Mouse (Mus musculus): ENCODE measurements around the gene Aaed1. TPM values are rescaled to one million over a fixed set of nuclear protein-coding genes. Genes with fewer than 3 reads are reported as not detected.

The Aaed1 gene
- polyA plus RNA-seq, 1 experiment from 2014 or later = 15.8 TPM

DNA sequence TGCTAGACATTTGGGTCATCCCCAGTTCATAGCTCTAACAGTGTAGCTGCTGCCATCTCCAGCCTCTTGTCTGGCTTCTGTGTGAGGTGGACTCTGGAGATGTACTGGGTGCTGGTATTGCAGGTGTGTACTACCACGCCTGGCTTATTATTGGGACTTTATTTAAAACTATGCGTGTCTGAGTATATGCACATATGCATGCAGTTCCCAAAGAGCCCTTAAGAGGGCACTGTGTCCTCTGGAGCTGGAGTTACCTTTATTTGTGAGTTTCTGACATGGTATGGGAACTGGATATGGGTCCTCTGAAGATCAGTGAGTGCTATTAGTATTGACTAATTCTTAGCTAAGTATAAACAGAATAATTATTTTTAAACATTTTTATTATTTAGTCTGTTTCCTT lies 27.8 kb downstream of the Aaed1 start:
- Histone ChIP-seq H3K9ac (no peak overlapping the region), H3K9me3 (ENCODE audit: control insufficient read depth, low read length) (0 out of 2 replicates have a peak, but pooled peaks cover 3% of the 10 kb centered on the region), H3K36me3 (replicated peaks; ENCODE audit: control insufficient read depth, insufficient read depth) (no peaks in the 10 kb centered on the region), H3K27me3 (ENCODE audit: control insufficient read depth, insufficient read depth, low read length) (no peaks in the 10 kb centered on the region), H3K4me1 (replicated peaks; ENCODE audit: control insufficient read depth, insufficient read depth, low read length) (no peaks in the 10 kb centered on the region), H3K27ac (no peak overlapping the region), H3K4me2 (replicated peaks) (no peak overlapping the region), H3K4me3 (replicated peaks; ENCODE audit: low read length) (no peak overlapping the region)
- WGBS = 95% methylated on average over 2 of the region's 2 CpGs
- DNase-seq (ENCODE audit: low spot score) (no peak), ATAC-seq (ENCODE audit: low FRiP score) (no peak)

DNA sequence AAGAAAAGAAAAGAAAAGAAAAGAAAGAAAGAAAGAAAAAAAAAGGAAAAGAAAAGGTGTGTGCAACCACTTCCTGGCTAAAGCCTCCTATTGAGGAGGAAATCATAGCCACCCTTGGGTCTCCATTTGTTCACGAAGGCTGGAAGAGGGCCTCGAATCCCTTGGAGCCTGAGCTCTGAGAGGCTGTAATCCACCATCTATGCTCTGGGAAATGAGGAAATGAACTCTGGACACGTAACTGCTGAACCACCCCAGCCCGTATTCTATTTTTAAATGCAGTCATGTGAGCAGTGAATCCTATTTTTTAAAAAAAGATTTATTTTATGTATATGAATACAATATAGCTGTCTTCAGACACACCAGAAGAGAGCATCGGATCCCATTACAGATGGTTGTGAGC lies 31.6 kb downstream of the Aaed1 start:
- 87% methylated on average over 5 of the region's 5 CpGs for whole genome bisulfite sequencing
- no peak overlapping the region for H3K9ac ChIP-seq
- H3K4me1 ChIP-seq (replicated peaks; ENCODE audit: control insufficient read depth, insufficient read depth, low read length) = no peaks in the 10 kb centered on the region
- 0 out of 2 replicates have a peak, but pooled peaks cover 3% of the 10 kb centered on the region for H3K9me3 ChIP-seq (ENCODE audit: control insufficient read depth, low read length)
- no peak overlapping the region for H3K4me2 ChIP-seq (replicated peaks)
- ATAC-seq (ENCODE audit: low FRiP score) (no peak), DNase-seq (ENCODE audit: low spot score) (no peak)
- no peaks in the 10 kb centered on the region for H3K36me3 ChIP-seq (replicated peaks; ENCODE audit: control insufficient read depth, insufficient read depth)
- H3K27me3 ChIP-seq (ENCODE audit: control insufficient read depth, insufficient read depth, low read length) = peaks cover 15% of the 10 kb centered on the region
- no peak overlapping the region for H3K4me3 ChIP-seq (replicated peaks; ENCODE audit: low read length)
- H3K27ac ChIP-seq = no peak overlapping the region

DNA sequence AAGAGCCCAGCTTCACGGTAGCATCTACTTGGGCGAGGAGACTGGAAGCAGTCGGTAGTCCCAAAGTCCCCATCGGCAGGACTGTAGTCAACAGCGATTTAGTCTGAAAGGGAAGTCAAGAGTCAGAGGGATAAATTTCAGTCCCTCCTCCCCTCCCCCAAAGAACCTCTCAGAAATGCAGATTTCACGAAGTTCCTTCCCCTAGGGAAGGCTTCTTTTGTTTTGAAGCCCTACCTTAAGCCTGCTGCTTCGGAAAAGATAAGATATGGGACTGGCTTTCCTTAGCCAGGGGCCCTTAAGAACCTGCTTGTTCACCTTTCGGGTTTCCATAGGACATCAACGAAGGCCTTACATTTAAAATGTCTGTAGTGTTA lies 36.8 kb downstream of the Aaed1 start:
- H3K27ac ChIP-seq = no peak overlapping the region
- peak overlapping the region; percentile 100 for H3K4me2 ChIP-seq (replicated peaks)
- no peak for DNase-seq (ENCODE audit: low spot score)
- 13% methylated on average over 9 of the region's 9 CpGs for WGBS
- ATAC-seq (ENCODE audit: low FRiP score) = no peak
- H3K9ac ChIP-seq = no peak overlapping the region; the same call in 1 of the 2 replicates
- no peaks in the 10 kb centered on the region for H3K36me3 ChIP-seq (replicated peaks; ENCODE audit: control insufficient read depth, insufficient read depth)
- peaks cover 42% of the 10 kb centered on the region for H3K27me3 ChIP-seq (ENCODE audit: control insufficient read depth, insufficient read depth, low read length)
- no peaks in the 10 kb centered on the region for H3K9me3 ChIP-seq (ENCODE audit: control insufficient read depth, low read length)
- peak overlapping the region; percentile 83 for H3K4me3 ChIP-seq (replicated peaks; ENCODE audit: low read length)
- peaks cover 11% of the 10 kb centered on the region for H3K4me1 ChIP-seq (replicated peaks; ENCODE audit: control insufficient read depth, insufficient read depth, low read length)

DNA sequence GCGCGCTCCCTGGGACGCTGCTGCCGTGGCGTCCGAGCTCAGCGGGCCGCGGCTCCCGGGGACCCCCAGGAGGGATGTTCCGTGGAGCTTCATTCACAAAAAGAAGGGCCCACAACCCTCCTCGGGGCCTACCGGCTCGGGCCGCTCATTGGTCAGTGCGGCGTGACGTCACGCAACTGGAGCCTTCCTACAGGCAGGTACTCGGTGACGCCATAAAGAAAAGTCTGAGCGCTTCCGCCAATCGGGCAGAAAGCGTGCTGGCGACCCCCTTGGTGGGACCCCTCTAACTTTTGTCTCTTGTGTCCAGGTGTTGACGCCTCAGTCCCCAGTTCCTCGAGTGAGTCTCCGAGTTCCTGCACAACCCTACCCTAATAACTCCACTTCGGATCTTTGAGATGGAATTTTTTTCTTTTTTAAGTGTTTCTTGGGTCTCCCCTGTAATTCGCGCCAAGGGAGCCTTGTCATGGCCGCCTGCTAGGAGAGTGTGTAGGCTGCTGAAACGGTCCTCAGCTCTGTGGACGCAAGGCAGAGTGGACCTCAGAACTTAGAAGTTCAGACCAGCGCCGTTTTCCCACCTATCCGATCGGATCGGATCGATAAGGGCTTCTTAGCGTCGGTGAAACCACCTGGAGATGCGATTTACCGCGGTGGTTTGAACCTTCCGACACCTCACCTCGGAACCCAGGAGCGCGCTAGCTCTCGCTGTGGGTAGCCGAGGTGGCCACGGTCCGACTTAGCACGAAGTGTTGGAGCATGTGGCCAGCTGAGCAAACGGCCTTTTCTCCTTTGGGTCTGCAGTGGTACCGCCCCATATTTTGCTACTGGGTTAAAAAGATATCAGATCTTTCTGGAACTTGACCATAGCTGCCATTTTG lies 37.4 kb downstream of the Aaed1 start, which contains the start of gene Cdc14b:
Cdc14b (minus strand) TSS at position 412 of the 875 bp plus-strand sequence.
- H3K9ac ChIP-seq = peak within 1 kb of the TSS; percentile 74
- whole genome bisulfite sequencing = under 1% methylated on average over 50 of the region's 57 CpGs
- no peaks in the 10 kb centered on the region for H3K9me3 ChIP-seq (ENCODE audit: control insufficient read depth, low read length)
- H3K4me3 ChIP-seq (replicated peaks; ENCODE audit: low read length) = peak within 1 kb of the TSS; percentile 83
- H3K27ac ChIP-seq = no peak within 1 kb of the TSS
- H3K4me2 ChIP-seq (replicated peaks) = peak within 1 kb of the TSS; percentile 100
- H3K36me3 ChIP-seq (replicated peaks; ENCODE audit: control insufficient read depth, insufficient read depth) = no peaks in the 10 kb centered on the region
- H3K4me1 ChIP-seq (replicated peaks; ENCODE audit: control insufficient read depth, insufficient read depth, low read length) = peaks cover 11% of the 10 kb centered on the region
- ATAC-seq (ENCODE audit: low FRiP score) (peak; percentile 96), DNase-seq (ENCODE audit: low spot score) (peak; percentile 88)
- H3K27me3 ChIP-seq (ENCODE audit: control insufficient read depth, insufficient read depth, low read length) = peaks cover 42% of the 10 kb centered on the region

DNA sequence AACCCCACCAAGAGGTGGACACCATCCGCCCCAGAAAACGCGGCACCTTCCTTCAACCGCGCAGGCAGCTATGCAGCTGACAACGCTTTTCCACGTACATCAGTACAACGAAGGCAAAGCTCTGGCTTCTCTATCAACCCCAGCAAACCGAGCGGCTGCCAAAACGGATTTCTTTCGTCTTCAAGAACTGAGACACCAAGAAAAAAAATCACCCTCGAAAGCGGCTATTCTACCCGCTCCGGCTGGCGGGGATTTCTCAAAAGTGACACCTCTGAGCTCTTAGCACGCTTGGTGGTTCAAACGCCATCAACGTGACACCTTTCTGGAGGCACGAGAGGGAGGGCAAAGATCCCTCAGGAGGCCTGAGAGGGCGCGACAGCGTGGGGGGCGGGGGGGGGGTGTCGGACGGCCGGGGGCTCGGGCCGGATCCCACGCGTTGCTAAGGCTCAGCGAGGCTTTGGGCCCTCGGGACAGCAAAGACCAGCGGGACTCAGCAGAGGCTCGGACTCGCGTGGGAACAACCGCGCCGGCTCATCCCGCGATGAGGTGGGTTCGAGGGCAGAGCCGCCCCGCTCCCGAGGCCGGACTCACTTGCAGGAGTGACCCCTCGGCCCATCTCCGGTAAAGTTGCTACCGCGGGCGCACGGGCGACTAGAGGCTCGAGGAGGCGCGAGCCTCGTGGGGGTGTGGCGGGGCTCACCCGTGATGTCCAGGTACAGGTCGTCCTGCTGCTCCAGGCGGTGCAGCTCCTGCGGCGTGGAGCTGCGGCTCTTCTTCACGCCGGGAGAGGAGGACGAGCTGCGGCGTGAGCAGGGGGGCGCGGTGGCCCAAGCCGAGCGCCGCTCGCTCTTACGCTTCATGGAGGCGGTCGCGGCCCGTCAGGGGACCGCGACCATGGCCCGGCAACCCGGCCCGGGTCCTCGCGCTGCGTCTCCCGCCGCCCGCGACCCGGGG lies 38.3 kb downstream of the Aaed1 start:
- Histone ChIP-seq H3K9me3 (ENCODE audit: control insufficient read depth, low read length) (no peaks in the 10 kb centered on the region), H3K27me3 (ENCODE audit: control insufficient read depth, insufficient read depth, low read length) (peaks cover 42% of the 10 kb centered on the region), H3K27ac (no peak overlapping the region), H3K4me2 (replicated peaks) (peak overlapping the region; percentile 100), H3K36me3 (replicated peaks; ENCODE audit: control insufficient read depth, insufficient read depth) (no peaks in the 10 kb centered on the region), H3K4me3 (replicated peaks; ENCODE audit: low read length) (peak overlapping the region; percentile 83), H3K4me1 (replicated peaks; ENCODE audit: control insufficient read depth, insufficient read depth, low read length) (peaks cover 11% of the 10 kb centered on the region), H3K9ac (peak overlapping the region; percentile 74)
- DNase-seq (ENCODE audit: low spot score) (peak; percentile 41), ATAC-seq (ENCODE audit: low FRiP score) (peak; percentile 83)
- under 1% methylated on average over 75 of the region's 95 CpGs for WGBS

DNA sequence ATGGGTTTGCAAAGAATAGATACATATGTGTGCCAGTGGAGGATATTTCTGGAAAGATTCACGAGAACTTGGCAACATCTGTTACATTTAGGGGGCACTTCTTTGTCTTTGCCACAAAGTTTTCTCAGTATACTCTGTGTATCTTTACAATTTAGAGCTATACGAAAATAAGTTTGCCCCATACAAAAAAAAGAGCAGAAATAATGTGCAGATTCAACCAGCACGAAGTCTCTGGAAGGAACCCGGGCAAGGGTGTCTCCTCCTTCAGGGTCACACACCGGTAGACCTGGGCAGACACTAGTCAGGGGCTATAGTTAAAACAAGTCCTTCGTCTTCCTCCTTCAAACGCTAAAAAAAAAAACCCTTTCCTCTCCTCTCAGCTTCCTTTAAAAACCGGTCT lies 39.2 kb downstream of the Aaed1 start:
- Histone ChIP-seq H3K4me3 (replicated peaks; ENCODE audit: low read length) (peak overlapping the region; percentile 83), H3K9ac (peak overlapping the region; percentile 74)
- WGBS = 56% methylated on average over 8 of the region's 8 CpGs

DNA sequence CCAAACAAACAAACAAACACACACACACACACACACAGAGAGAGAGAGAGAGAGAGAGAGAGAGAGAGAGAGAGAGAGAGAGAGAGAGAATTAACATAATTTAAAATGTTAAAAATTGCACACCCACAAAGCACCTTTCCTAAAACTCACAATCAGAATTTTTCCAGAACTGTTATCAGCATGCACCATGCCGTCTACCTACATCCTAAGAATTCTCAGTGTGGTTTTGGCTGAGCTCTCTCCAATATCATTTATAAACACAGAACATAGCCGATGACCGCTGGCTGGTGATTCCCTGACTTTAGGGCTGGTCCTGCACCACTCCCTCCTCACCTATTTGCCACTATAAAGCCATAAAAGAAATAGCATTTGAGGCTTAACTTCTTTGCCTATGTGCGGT lies 44.1 kb downstream of the Aaed1 start:
- Histone ChIP-seq H3K27ac (no peak overlapping the region), H3K27me3 (ENCODE audit: control insufficient read depth, insufficient read depth, low read length) (peaks cover 8% of the 10 kb centered on the region; the same call in 1 of the 2 replicates), H3K4me3 (replicated peaks; ENCODE audit: low read length) (no peak overlapping the region), H3K9me3 (ENCODE audit: control insufficient read depth, low read length) (no peaks in the 10 kb centered on the region), H3K4me2 (replicated peaks) (no peak overlapping the region), H3K36me3 (replicated peaks; ENCODE audit: control insufficient read depth, insufficient read depth) (no peaks in the 10 kb centered on the region), H3K9ac (no peak overlapping the region), H3K4me1 (replicated peaks; ENCODE audit: control insufficient read depth, insufficient read depth, low read length) (no peaks in the 10 kb centered on the region)
- ATAC-seq (ENCODE audit: low FRiP score) (no peak), DNase-seq (ENCODE audit: low spot score) (no peak)
- 84% methylated on average over 4 of the region's 4 CpGs for WGBS

More for the DNA sequence above, 39.2 kb downstream of the Aaed1 start:
- DNase-seq (ENCODE audit: low spot score) (no peak), ATAC-seq (ENCODE audit: low FRiP score) (no peak)
- Histone ChIP-seq H3K36me3 (replicated peaks; ENCODE audit: control insufficient read depth, insufficient read depth) (no peaks in the 10 kb centered on the region), H3K4me2 (replicated peaks) (peak overlapping the region; percentile 100), H3K4me1 (replicated peaks; ENCODE audit: control insufficient read depth, insufficient read depth, low read length) (peaks cover 11% of the 10 kb centered on the region), H3K27me3 (ENCODE audit: control insufficient read depth, insufficient read depth, low read length) (peaks cover 42% of the 10 kb centered on the region), H3K9me3 (ENCODE audit: control insufficient read depth, low read length) (no peaks in the 10 kb centered on the region), H3K27ac (no peak overlapping the region)

DNA sequence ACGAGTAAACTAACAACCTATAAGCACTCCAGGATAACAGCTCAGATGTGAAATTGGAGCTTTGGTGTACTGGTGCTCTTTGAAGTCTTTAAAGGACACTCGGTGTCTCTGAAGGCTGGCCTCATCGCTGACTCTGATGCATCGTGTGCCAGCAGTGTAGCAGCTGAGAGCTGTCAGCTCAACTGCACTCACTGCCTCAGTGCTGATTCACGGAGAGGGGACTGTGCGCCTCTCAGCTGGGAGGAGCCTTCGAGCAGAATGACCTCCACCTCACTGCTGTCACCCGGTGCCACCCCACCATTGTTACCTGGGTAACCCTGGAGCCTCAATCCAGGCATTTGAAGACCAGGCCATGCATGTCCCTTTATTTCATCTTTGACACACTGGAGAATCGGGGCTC lies 45.4 kb downstream of the Aaed1 start:
- WGBS = 19% methylated on average over 9 of the region's 9 CpGs
- no peak; the same call in 1 of the 2 replicates for ATAC-seq (ENCODE audit: low FRiP score)
- H3K4me3 ChIP-seq (replicated peaks; ENCODE audit: low read length) = no peak overlapping the region

DNA sequence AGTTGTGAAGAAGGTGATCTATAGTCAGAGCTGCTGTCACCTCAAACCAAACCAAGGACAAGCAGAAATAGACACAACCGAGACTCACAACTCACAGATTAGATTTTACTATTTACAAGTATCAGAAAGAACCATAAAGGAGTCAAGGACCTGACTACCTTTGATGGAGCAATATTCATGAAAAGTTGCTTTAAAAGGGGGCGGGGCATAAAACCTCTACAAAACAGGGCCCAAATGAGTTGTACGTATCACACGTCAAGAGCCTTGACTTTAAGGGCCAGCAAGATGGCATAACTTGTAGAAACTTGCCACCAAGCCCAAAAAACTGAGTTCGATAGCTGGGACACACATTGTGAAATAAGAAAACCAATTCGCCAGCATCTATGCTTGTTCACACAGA lies 47.9 kb downstream of the Aaed1 start:
- DNase-seq (ENCODE audit: low spot score) (no peak), ATAC-seq (ENCODE audit: low FRiP score) (no peak)
- no peaks in the 10 kb centered on the region for H3K4me1 ChIP-seq (replicated peaks; ENCODE audit: control insufficient read depth, insufficient read depth, low read length)
- no peak overlapping the region for H3K4me3 ChIP-seq (replicated peaks; ENCODE audit: low read length)
- H3K9me3 ChIP-seq (ENCODE audit: control insufficient read depth, low read length) = no peaks in the 10 kb centered on the region
- H3K36me3 ChIP-seq (replicated peaks; ENCODE audit: control insufficient read depth, insufficient read depth) = no peaks in the 10 kb centered on the region
- no peak overlapping the region for H3K27ac ChIP-seq
- H3K4me2 ChIP-seq (replicated peaks) = no peak overlapping the region
- H3K27me3 ChIP-seq (ENCODE audit: control insufficient read depth, insufficient read depth, low read length) = no peaks in the 10 kb centered on the region
- 94% methylated on average over 6 of the region's 6 CpGs for WGBS
- no peak overlapping the region for H3K9ac ChIP-seq

More for the DNA sequence above, 45.4 kb downstream of the Aaed1 start:
- H3K4me1 ChIP-seq (replicated peaks; ENCODE audit: control insufficient read depth, insufficient read depth, low read length) = no peaks in the 10 kb centered on the region
- H3K9ac ChIP-seq = no peak overlapping the region
- DNase-seq (ENCODE audit: low spot score) = no peak
- H3K27ac ChIP-seq = no peak overlapping the region
- H3K4me2 ChIP-seq (replicated peaks) = no peak overlapping the region
- H3K9me3 ChIP-seq (ENCODE audit: control insufficient read depth, low read length) = no peaks in the 10 kb centered on the region
- no peaks in the 10 kb centered on the region for H3K27me3 ChIP-seq (ENCODE audit: control insufficient read depth, insufficient read depth, low read length)
- no peaks in the 10 kb centered on the region for H3K36me3 ChIP-seq (replicated peaks; ENCODE audit: control insufficient read depth, insufficient read depth)
